Mouse (Mus musculus) adrenal gland, postnatal 10 days (tissue): Measurements from ENCODE around the gene Zfp618. TPM values are rescaled to one million over a fixed set of nuclear protein-coding genes. Genes with fewer than 3 reads are reported as not detected.
A peak's percentile ranks its signal among the peaks of the same experiment; 100 is the strongest.

Experiments used
- DNase-seq: peaks from one replicate; pipeline ENCODE4 v3.0.0; 2021; ENCODE audit warnings: mixed read lengths
- total RNA-seq, 2 experiments: library from RNA; stranded (reverse); gene quantifications; 2 replicates each; pipeline ENCODE4 v1.2.3; 2021

The Zfp618 gene
- total RNA-seq, 2 experiments from 2014 or later = 9.1 to 11.0 TPM

DNA sequence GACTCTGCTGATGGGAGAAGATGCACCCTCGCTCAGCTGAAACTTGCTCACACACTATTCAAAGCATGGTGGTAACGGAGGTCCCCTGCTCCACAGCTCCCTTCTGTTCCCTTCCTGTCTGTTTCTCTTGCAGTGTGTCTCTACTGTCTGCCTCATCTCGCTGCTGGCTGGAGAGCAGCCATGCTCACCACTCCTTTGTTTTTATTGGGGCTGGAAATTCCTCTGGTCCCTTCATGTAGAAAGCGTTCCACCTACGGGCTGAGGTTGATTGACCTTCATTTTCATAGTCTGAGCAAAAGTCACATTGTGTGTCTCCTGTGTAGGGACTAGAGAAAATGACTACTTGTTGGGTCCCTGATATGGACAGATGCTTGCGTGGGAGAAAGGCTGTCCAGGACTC, 102.4 kb downstream of the Zfp618 start:
- no peak for DNase-seq

DNA sequence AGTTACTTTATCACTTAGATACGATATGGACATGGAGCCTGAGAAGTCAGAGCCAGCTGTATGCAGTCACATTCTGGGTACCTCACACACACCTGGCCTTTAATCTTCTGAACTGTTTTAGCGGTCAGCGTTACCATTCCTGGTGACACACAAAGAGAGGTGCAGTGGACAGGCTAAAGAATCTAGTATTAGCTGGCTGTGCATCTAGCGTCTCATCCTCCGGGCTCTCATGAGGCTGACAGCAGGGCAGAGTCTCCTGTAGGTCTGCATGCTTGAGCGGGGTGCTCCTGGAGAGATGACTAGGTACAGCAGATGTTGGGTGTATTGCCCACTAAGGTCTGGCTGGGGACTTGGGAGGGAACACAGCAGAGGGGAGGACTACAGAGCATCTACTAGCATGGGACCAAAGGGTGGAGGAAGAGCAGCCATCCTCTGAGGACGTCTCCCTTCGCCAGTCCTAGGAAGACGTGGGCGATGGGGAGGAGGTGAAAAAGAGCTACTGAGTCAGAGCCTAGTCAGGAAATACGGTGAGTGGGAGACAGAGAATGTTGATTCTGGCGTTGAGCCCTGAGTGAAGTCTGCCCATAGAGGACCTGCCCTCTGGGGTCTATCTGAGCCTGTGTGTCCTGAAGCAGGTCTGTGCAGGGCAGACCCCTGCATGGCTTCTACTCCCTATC, 103.3 kb downstream of the Zfp618 start:
- DNase-seq = no peak

DNA sequence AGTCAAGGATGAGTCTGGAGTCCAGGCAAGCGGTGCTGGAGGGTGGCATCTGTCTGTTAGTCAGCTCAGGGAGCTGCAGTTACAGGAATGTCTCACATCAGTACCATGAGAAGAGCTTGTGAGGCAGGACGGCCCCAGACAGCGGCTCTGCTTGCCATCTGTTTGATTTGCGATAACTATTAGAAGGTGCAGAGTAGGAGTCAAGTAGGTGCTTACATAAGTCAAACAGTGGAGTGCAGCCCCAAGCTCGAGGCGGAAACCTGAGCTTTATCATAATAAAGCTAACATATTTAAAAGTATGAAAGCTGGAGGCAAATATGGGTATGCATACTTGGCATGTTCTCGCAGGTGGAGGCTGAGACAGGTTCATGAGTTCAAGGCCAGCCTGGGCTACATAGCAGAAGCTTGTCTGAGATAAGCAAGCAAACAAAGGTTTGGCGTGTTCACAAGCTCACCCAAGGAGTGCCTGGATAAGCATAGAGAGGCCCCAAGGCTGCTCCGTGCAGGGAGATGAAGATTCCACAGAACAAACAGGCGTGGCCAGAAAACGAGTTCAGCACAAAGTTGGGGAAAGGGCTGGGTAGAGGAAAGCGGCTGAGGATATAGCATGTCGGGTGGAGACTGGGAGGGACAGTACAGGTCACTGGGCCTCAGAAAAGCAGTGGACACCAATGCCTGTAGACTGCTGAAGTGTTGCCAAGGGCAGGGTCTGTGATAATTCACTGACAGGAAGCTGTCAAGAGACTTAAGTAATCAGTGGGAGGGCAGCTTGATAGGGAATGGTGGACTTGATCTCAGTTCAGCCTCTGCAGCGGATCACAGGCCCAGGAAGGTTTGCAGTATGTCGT, 106.3 kb downstream of the Zfp618 start:
- DNase-seq = no peak

DNA sequence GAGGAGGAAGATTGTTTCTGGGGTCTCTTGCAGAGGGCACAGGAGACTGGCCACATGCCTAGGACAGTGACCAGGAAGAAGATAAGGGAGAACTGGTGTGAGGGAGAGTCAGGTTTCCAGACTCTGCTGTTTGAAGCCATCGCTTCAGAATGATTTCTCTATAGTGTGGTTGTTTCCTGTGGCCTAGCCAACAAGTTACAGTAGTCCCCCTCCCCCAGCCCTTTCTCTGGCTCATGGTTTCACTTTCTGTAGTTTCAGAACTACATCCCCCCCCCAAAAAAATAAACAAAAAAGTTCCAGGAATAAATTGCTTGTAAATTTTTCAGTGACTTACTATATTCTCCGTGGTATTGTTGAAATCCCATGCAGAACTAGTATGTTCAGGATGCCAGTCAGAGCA, 107.8 kb downstream of the Zfp618 start:
- no peak for DNase-seq

DNA sequence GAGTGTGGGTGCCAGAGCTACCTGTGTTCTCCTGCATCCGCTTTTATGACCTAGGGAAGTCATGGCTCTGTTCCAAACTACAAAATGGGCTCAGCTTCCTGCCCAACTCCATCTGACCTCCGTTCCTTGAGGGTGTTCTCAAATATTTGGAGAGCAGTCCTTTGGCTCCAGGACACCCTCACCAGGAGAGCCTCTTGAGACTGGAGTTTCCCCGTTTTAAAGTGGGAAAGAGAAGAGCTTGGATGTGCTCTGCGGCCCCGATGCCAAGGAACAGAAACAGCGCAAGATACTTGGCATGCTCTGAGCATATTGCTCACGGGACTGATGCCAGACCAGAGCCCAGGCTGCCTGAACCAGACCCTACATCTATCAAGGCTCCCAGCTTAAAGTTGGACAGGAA, 113.8 kb downstream of the Zfp618 start:
- peak; percentile 49 for DNase-seq

DNA sequence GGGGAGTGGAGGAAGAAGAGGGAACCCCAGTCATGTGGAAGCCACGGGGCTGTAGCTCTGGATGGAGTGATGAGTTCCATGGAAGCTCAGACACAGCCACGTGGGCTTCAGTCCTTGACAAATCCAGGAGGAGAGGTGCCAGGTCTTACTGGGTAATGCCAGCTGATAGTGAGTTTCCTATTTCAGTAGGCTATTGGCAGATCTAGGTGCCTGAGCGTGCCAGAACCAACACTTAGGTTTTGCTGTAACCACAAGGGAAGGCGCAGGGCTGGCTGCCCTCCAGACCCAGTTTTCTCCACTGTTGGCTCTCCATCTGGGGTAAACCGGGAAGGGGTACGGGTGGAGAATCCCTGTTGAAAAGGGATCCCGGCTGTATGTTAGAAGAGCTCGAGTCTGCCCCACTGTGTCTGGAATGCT, 119.1 kb downstream of the Zfp618 start:
- DNase-seq = peak; percentile 80

DNA sequence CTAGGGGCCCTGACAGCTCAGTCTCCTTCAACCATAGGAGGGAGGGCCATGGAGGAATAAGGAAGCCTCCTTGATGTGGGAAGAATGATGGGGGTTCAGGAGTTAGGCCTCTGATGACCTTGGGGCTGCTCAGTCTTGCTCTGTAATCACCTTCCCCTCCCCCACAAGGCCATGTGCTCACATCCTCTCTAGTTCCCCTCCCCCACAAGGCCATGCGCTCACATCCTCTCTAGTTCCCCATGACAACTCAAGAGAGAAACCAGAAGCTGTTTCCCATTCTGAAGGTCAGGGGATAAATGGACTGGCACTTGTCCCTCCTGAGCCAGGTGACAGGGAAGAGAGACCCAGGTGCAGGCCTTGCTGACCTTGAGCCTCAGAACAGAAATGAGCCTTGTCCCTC, 124.1 kb downstream of the Zfp618 start:
- peak; percentile 37 for DNase-seq

DNA sequence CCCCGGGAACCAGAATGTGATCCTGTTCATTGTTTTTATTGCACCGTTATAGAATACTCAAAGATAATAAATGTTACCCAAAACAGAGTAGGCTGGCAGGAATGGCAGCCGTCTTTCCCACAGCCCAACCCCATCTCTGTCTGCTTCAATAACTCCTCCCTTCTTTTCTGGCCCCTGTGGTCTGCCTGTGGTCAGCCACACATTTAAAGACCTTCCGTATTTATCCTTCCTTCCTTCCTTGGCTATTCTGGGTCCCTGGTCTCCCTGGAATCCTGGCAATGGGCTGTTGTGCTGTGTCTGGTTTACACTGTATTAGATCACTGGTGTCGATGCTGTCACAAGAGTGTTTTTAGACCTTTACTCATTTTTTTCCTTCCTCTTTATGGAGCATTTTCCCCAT, 125.8 kb downstream of the Zfp618 start:
- DNase-seq = no peak

DNA sequence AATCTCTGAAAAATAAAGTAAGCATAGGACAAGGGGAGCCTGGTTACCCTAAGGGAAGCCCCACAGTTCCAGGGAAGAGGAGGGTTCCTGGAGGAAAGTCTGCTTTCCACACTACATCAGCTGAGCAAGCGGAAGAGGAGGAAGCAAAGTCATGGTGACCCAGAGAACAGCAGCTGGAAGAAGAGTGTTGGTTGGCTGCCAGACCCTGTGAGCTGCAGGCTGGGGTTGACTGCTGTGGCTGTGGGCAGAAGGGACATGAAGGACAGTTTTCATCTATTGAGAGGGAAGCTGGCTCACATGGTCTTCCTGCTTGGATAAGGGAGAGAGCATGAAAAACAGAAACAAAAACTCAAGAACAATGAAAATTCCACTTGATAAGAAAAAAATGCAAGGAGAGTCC, 132.2 kb downstream of the Zfp618 start:
- peak; percentile 35 for DNase-seq

DNA sequence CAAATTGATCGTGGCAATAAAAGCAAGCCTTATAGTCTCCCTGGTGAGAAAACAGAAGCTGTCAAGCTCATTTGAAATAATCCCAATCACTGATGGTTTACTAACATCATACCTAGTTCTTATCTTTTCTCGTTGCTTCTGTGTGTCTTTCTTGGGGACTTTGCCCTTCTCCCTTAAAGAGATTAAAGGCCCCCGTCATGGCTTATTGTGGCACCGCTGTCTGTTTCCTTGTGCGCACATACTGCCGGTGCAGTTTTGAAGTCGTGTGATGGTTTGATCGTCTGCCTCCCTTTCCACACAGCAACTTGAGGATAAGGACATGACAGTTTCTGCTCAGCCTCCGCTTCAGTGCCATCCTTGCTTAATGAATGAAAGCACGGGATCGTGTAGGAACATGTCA, 135.1 kb downstream of the Zfp618 start:
- no peak for DNase-seq

DNA sequence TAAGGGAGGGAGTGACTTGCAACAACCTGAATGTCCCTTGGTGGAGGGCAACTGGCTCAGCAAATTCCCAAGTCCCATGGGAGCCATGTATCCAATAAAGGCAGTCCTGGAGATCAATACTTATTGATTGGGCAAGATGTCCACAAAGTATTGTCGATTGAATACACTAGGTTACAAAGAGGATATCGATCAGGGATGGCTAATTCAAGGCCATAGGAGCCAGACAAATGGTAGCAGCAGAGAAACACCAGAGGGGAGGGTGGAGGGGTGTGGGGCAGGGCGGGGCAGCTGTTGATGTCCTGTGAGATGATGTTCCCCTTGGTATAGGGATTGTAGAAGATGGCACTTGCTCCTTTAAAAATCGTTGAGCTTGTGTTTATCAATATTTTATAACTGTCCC, 136.7 kb downstream of the Zfp618 start:
- no peak for DNase-seq

DNA sequence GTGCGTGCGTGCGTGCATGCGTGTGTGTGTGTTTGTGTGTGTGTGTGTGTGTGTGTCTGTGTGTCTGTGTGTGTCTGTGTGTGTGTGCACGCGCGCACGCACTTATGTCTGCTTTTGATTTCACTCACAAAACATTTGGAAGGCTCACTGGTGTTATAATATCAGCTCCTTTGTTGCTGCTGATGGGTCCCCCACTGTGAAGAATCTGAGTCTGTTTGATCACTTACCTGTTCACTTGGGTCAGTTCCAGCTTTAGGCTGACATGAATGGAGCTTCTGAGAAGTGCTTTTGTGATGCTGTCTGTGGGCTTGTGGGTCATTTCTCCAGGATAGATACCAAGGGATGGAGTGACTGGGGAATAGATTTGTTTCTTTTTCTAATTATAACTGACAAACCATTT, 140.3 kb downstream of the Zfp618 start:
- DNase-seq = no peak

DNA sequence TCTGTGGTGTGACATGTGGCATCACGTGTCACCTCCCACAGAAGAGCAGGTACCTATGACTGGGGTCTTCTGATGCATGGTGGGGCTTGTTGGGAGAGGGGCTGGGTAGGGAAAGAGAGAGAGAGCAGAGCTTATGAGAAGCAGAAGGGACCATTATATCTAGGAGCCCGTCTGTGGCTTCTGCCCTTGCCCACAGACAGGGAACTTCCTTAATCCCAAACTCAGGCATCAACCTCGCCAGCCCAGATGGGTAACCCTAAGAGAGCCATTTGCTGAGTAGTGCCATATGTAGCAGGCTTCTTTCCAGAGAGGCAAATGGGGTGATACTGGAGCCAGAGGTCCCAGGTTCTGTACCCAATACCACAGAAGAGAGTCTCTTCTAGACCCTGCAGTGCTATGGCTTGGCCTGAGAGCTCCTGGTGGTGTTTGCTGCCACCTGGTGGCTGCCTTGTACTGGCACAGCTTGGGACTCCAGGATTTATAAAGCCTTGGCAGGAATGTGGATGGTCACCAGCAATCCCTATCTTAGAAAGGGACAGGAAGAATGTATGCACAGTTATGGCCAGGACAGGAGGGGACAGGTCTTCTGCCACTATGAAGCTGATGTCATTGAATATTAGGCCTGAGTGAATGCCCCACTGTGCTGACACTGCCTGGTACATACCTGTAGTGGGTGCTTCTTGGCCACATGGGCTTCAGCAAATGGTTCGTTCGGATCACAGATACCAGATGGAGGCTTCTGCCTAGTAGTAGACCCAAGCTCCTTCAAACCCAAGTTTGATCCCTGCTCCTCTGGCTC, 153.5 kb downstream of the Zfp618 start:
- DNase-seq = peak; percentile 87

DNA sequence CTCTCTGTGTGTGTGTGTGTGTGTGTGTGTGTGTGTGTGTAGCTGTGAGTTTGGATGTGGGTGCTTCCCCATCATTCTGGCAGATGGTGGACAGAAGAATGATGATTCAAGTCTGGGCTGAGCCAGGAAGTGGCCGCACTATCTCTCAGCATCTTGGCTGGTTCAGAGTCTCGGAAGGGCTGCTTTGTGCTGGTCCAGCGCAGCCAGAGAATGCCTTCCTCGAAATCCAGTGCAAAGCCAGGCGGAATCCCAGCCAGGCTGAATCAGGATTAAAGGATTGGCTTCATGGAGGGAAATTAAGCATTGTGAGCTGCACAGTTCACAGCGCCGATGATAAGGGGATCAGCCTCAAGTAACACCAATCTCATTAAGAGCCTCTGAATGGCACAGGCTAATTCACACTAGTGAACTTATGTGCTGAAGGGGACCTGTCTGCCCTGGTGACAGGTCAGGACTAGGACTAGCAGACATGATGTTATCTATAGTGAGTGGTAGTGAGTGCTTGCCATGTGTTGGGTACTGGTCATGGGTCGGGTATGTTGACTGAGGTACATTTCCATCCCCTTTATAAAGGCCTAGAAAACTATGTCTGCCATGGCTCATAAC, 159.6 kb downstream of the Zfp618 start:
- no peak for DNase-seq

DNA sequence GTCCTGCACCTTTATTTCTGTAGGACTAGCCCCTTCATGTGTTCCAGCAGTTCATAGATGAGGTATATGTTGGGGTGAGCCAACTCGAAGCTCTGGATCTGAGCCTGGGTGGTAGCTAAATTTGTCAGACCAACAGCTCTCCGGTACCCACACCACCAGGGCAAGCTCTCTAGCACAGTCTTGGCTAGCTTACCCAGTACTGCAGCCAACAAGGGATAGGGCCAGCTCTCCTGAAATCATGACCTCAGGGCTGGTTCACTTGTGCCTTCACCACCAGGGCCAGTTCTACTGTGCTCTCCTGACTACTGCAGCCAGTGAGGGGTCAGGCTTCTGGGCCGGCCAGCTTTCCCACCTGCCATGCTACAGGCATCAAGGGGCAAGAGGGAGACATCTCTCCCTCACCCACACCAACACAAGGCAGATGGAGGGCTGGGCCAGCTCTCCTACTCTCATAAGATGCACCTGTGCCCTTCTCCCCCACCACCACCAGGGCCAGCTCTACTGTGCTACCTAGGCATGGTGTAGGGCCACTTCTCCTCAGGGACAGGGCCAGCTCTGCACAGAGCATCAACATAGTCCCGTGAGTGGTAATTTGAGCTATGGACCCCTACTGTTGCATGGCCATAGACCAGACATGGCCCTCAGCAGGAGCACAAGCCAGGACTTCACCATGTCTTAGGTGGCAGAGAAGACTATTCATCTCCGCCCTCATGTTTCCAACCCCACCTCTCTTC, 164.7 kb downstream of the Zfp618 start:
- peak; percentile 47 for DNase-seq

DNA sequence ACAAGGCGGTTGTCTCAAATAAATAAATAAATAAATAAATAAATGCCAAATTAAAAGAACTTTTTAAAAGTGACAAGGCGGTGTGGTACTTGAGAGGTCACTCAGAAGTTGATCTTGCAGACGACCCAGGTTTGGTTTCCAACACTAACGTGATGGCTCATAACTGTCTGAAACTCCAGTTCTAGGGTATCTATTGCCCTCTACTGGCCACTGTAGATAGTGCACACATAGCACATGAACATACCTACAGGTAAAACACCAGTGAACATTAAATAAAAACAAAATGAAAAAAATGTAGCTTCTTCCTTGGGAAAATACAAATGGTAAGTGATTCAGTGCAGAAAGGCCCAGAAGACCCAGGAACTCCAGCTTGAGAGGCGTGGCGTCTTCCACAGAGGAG, 181.9 kb downstream of the Zfp618 start:
- no peak for DNase-seq

DNA sequence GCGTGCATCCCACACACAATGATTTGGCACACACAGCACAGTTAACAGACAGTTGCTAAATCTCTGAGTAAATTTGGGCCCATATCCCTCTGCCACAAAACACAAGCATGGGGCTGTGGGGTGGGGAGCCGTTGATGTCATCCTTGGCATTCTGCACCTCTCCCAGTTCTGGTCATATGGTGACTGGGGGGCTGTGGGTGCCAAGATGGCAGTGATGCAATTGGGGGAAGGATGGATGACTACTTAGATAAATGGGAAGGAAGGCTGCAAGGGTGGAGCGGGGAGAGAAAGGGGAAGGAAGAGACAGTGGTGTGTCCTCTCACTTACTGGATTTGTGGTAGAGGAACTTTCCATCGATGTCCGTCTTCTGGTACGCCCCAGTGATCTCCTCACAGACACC, 185.8 kb downstream of the Zfp618 start:
- DNase-seq = no peak

DNA sequence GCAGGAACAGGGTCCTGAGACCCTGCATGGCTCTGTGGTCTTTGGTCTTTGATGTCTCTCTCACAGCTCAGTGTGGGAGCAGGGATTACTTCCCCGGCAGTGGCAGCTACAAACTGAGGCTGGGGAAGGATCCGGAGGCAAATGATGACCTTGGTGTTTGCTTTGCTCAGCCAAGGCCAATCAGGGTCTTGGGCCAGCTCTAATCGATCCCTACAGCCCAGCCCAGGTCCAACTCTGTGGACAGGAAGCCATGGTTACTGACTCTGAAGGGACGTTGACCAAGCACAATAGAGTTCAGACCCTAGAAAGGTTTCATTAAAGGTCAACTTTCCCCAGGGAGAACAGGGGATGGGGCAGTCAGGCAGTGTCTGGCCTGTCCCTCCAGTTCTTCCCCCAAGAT, 188.7 kb downstream of the Zfp618 start:
- DNase-seq = no peak

DNA sequence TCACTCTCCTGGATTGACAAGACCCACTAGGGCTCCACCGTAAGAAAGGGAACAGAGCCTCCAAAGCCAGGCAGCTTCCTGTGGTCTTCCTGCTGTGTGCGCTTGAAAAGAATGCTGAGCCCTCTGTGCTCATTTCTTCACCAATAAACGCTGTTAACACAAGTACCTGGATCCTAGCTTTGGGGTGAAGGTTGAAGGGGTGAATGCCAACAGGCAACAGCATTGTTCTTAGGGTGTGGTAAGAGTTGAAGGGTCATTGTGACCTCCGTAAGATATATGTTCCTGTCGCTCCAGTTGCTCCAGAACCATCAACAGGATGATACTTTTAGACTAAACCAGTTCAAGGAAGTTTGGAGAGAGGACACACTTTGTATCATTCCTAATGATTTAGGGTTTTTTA, 189.3 kb downstream of the Zfp618 start, which contains the start of gene Ambp:
Gene Ambp, minus strand, starts transcription at position 101 of the 400 bp plus-strand sequence.
- no peak for DNase-seq

DNA sequence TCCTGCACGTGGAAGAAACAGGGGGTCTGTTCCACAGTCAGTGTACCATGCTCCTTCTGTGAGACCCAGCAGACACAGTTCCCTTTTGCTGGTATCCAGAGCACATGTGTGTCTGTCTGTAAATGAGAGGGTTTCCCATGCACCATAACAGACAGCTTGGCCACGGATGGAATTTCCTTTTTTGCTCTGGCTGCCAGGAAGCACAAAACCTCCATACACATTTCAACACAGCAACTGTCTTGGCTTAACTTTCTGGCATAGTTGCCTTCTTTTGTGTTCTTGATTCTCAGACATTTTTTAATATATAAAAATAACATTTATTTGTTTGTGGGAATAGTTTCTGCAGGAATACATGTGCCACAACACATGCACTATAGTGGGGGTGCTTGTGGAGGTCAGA, 190.2 kb downstream of the Zfp618 start:
- DNase-seq = no peak

DNA sequence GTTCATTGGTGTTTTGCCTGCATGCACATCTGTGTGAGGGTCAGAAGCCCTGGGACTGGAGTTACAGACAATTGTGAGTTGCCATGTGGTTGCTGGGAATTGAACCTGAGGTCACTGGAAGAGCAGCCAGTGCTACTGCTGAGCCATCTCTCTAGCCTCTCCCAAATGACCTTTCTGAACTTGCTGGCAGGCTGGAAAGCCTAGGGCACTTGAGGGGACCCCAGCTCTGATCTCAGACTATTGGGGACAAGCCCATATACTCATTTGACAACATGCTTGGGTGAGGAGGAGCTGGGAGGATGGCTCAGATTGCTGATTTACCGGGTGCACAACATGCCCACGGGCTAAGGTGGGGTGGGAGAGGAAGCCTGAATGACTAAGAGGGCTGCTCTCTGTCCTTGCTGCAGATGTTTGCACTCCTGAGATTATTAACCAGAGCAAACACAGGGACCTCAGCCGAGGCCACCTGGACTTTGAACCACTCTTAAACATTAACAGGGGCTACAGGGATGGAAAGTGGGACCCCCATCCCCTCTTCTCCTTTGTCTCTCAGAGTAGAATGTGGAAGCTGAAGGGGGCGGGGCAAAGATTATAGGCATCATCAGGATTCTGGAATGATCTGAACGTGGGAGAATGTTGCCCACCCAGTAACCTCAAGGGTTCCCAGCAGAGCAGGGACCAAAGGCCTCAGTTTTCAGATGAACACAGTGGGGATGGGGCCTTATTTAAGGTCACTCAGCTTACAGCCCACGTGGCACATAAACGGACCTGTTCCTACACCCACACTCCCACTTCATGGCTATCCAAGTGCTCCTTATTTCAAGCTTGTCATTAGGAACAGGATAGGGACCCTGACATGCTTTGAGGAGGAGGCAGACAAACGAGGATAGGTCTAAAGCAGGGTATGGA, 191.6 kb downstream of the Zfp618 start:
- DNase-seq = no peak
